Mouse (Mus musculus) gastrocnemius, postnatal 36 days (tissue): ENCODE data around the gene Cct2. TPM values are rescaled to one million over a fixed set of nuclear protein-coding genes. Genes with fewer than 3 reads are reported as not detected.

Experiments
- DNase-seq, 2 experiments: peaks; one replicate each; pipeline ENCODE4 v3.0.0; 2022
- intact Hi-C: fragments of 180-260 bp; cut with DNase I; formaldehyde crosslinking; loops from one replicate; pipeline ENCODE4 v1.15.1; 2025
- total RNA-seq, 2 experiments: library from RNA; stranded (reverse); gene quantifications; 2 replicates each; pipeline ENCODE4 v1.2.3; 2021

Cct2 gene
- total RNA-seq, 2 experiments from 2014 or later = 93.1 to 119 TPM

GRCm38 (mm10) chr10:117009691-117010090 lies 53.9 kb downstream of the Cct2 start:
- intact Hi-C loops = no loop called here

GRCm38 (mm10) chr10:117005707-117006464 lies 57.7 kb downstream of the Cct2 start:
- no peak for DNase-seq
- intact Hi-C loops = no loop called here

More at GRCm38 (mm10) chr10:117009691-117010090, 53.9 kb downstream of the Cct2 start:
- no peak for DNase-seq

GRCm38 (mm10) chr10:117004695-117005094 lies 58.9 kb downstream of the Cct2 start:
- intact Hi-C loops = no loop called here

More at GRCm38 (mm10) chr10:117004695-117005094, 58.9 kb downstream of the Cct2 start:
- DNase-seq = no peak

Other genes starting within 250 kb of the Cct2 start
- gene Myrfl, start 166.9 kb downstream of the Cct2 start, total RNA-seq = under 1 TPM in 1 of 2 experiments, not detected in 1; 0.20 TPM
- gene Rab3ip, start 113.0 kb downstream of the Cct2 start, total RNA-seq = 10 to 100 TPM; 24.9 to 29.2 TPM
- gene Gm10271, start 91.2 kb downstream of the Cct2 start, total RNA-seq = not detected
- 10 to 100 TPM; 20.9 to 24.3 TPM for gene Best3, start 77.5 kb downstream of the Cct2 start, total RNA-seq
- under 1 TPM in 1 of 2 experiments, not detected in 1; 0.17 TPM for gene Lrrc10, start 18.5 kb downstream of the Cct2 start, total RNA-seq
- 1 to 10 TPM; 7.6 to 8.9 TPM for gene Frs2, start 84.7 kb upstream of the Cct2 start, total RNA-seq
- gene Yeats4, start 160.7 kb upstream of the Cct2 start, total RNA-seq = 10 to 100 TPM; 12.8 to 14.8 TPM
- gene 9530003J23Rik, start 174.9 kb upstream of the Cct2 start, total RNA-seq = not detected
- 10 to 100 TPM; 32.0 to 47.2 TPM for gene Lyz2, start 218.5 kb upstream of the Cct2 start, total RNA-seq
- 1 to 10 TPM; 3.9 to 6.4 TPM for gene Lyz1, start 229.1 kb upstream of the Cct2 start, total RNA-seq